Mouse (Mus musculus) ES-E14 (cell line): ENCODE results near the gene Zfp687.

Source experiments
- CHD2 ChIP-seq: IDR thresholded peaks from 2 replicates; pipeline ENCODE4 v1.6.1; 2014; ENCODE audit warnings: mild to moderate bottlenecking, low read depth, low read length, inconsistent platforms
- HCFC1 ChIP-seq: IDR thresholded peaks from 2 replicates; pipeline ENCODE4 v1.6.1; 2012; ENCODE audit warnings: low read length, inconsistent platforms, borderline replicate concordance; ENCODE audit not compliant: insufficient read depth
- MAFK ChIP-seq: IDR thresholded peaks from 2 replicates; pipeline ENCODE4 v1.6.1; 2014; ENCODE audit warnings: mild to moderate bottlenecking, low read depth, low read length, inconsistent platforms; ENCODE audit not compliant: insufficient read depth
- ZC3H11A ChIP-seq: IDR thresholded peaks from 2 replicates; pipeline ENCODE4 v1.6.1; 2012; ENCODE audit warnings: low read depth, mild to moderate bottlenecking, inconsistent platforms, low read length, borderline replicate concordance

DNA sequence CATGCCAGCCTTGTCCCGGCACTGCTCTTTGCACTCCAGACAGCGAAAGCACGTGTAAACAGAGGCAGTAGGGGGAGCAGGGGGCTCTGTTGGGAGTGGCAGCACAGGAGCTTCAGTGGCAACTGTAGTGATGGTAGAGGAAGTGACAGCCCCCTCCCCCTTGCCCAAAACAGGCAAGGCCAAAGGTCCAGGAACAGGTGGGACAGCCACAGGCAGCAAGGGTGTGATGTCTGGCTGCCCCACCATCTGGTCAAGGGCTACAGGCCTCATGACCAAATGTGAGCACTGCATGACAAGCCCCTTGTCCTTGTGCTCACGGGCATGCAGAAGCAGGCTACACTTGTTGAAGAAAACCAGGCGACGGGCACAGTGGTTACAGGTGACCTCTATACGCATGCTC is 4.9 kb downstream of the Zfp687 start:
- TF ChIP-seq ZC3H11A (no peak), MAFK (no peak), CHD2 (no peak), HCFC1 (no peak)
